Mouse (Mus musculus): ENCODE data around the gene Samd5. TPM values are rescaled to one million over a fixed set of nuclear protein-coding genes. Genes with fewer than 3 reads are reported as not detected.

The Samd5 gene
- polyA plus RNA-seq, 1 experiment = 3.8 TPM

- no peak overlapping the region for H3K27ac ChIP-seq (ENCODE audit: insufficient read depth, low read length)
Measured at GRCm38 (mm10) chr10:9602389-9602788, 72.6 kb downstream of the Samd5 start.

GRCm38 (mm10) chr10:9596228-9596627 lies 78.8 kb downstream of the Samd5 start:
- DNase-seq = no peak
- TF ChIP-seq POLR2A (IDR thresholded peaks at IDR 0.05; ENCODE audit: borderline replicate concordance, insufficient read depth, low read length) (no peak), CTCF (IDR thresholded peaks at IDR 0.05; ENCODE audit: borderline replicate concordance, insufficient read depth, low read depth, low read length) (no peak)

More at GRCm38 (mm10) chr10:9602389-9602788, 72.6 kb downstream of the Samd5 start:
- H3K27me3 ChIP-seq (ENCODE audit: control insufficient read depth, insufficient read depth, low read length) = no peaks in the 10 kb centered on the region; the same call in 1 of the 2 replicates
- DNase-seq = no peak
- 30% methylated on average over 4 of the region's 4 CpGs for WGBS
- no peak overlapping the region for H3K4me3 ChIP-seq (replicated peaks; ENCODE audit: insufficient read depth, low read depth, low read length)
- H3K4me1 ChIP-seq (ENCODE audit: control insufficient read depth, insufficient read depth, low read length) = no peaks in the 10 kb centered on the region
- TF ChIP-seq CTCF (IDR thresholded peaks at IDR 0.05; ENCODE audit: borderline replicate concordance, insufficient read depth, low read depth, low read length) (no peak), POLR2A (IDR thresholded peaks at IDR 0.05; ENCODE audit: borderline replicate concordance, insufficient read depth, low read length) (no peak)

GRCm38 (mm10) chr10:9594666-9595065 lies 80.3 kb downstream of the Samd5 start:
- Histone ChIP-seq H3K4me1 (ENCODE audit: control insufficient read depth, insufficient read depth, low read length) (no peaks in the 10 kb centered on the region), H3K27me3 (ENCODE audit: control insufficient read depth, insufficient read depth, low read length) (no peaks in the 10 kb centered on the region), H3K27ac (ENCODE audit: insufficient read depth, low read length) (no peak overlapping the region), H3K4me3 (replicated peaks; ENCODE audit: insufficient read depth, low read depth, low read length) (no peak overlapping the region)
- no peak for DNase-seq
- WGBS = 90% methylated on average over 4 of the region's 4 CpGs
- TF ChIP-seq POLR2A (IDR thresholded peaks at IDR 0.05; ENCODE audit: borderline replicate concordance, insufficient read depth, low read length) (no peak), CTCF (IDR thresholded peaks at IDR 0.05; ENCODE audit: borderline replicate concordance, insufficient read depth, low read depth, low read length) (no peak)

More at GRCm38 (mm10) chr10:9596228-9596627, 78.8 kb downstream of the Samd5 start:
- WGBS = 94% methylated on average over 5 of the region's 5 CpGs
- no peak overlapping the region for H3K27ac ChIP-seq (ENCODE audit: insufficient read depth, low read length)
- H3K27me3 ChIP-seq (ENCODE audit: control insufficient read depth, insufficient read depth, low read length) = no peaks in the 10 kb centered on the region
- no peak overlapping the region for H3K4me3 ChIP-seq (replicated peaks; ENCODE audit: insufficient read depth, low read depth, low read length)
- H3K4me1 ChIP-seq (ENCODE audit: control insufficient read depth, insufficient read depth, low read length) = no peaks in the 10 kb centered on the region

- 59% methylated on average over 2 of the region's 2 CpGs for WGBS
- TF ChIP-seq POLR2A (IDR thresholded peaks at IDR 0.05; ENCODE audit: borderline replicate concordance, insufficient read depth, low read length) (no peak), CTCF (IDR thresholded peaks at IDR 0.05; ENCODE audit: borderline replicate concordance, insufficient read depth, low read depth, low read length) (no peak)
- Histone ChIP-seq H3K4me3 (replicated peaks; ENCODE audit: insufficient read depth, low read depth, low read length) (no peak overlapping the region), H3K27ac (ENCODE audit: insufficient read depth, low read length) (no peak overlapping the region), H3K4me1 (ENCODE audit: control insufficient read depth, insufficient read depth, low read length) (no peaks in the 10 kb centered on the region), H3K27me3 (ENCODE audit: control insufficient read depth, insufficient read depth, low read length) (no peaks in the 10 kb centered on the region)
- no peak for DNase-seq
Measured at GRCm38 (mm10) chr10:9590606-9591005, 84.4 kb downstream of the Samd5 start.

- no peaks in the 10 kb centered on the region for H3K27me3 ChIP-seq (ENCODE audit: control insufficient read depth, insufficient read depth, low read length)
- DNase-seq = no peak
- H3K4me3 ChIP-seq (replicated peaks; ENCODE audit: insufficient read depth, low read depth, low read length) = no peak overlapping the region
- H3K4me1 ChIP-seq (ENCODE audit: control insufficient read depth, insufficient read depth, low read length) = no peaks in the 10 kb centered on the region
- TF ChIP-seq CTCF (IDR thresholded peaks at IDR 0.05; ENCODE audit: borderline replicate concordance, insufficient read depth, low read depth, low read length) (no peak), POLR2A (IDR thresholded peaks at IDR 0.05; ENCODE audit: borderline replicate concordance, insufficient read depth, low read length) (no peak)
- no peak overlapping the region for H3K27ac ChIP-seq (ENCODE audit: insufficient read depth, low read length)
- 68% methylated on average over 5 of the region's 5 CpGs for WGBS
Measured at GRCm38 (mm10) chr10:9586328-9586727, 88.7 kb downstream of the Samd5 start.

- WGBS = 90% methylated on average over 5 of the region's 5 CpGs
- Histone ChIP-seq H3K4me3 (replicated peaks; ENCODE audit: insufficient read depth, low read depth, low read length) (no peak overlapping the region), H3K4me1 (ENCODE audit: control insufficient read depth, insufficient read depth, low read length) (no peaks in the 10 kb centered on the region), H3K27ac (ENCODE audit: insufficient read depth, low read length) (no peak overlapping the region), H3K27me3 (ENCODE audit: control insufficient read depth, insufficient read depth, low read length) (no peaks in the 10 kb centered on the region)
- no peak for DNase-seq
- TF ChIP-seq CTCF (IDR thresholded peaks at IDR 0.05; ENCODE audit: borderline replicate concordance, insufficient read depth, low read depth, low read length) (no peak), POLR2A (IDR thresholded peaks at IDR 0.05; ENCODE audit: borderline replicate concordance, insufficient read depth, low read length) (no peak)
Measured at GRCm38 (mm10) chr10:9579374-9579773, 95.6 kb downstream of the Samd5 start.

GRCm38 (mm10) chr10:9575605-9576004 lies 99.4 kb downstream of the Samd5 start:
- peak; percentile 28 to 34 for DNase-seq
- Histone ChIP-seq H3K4me3 (replicated peaks; ENCODE audit: insufficient read depth, low read depth, low read length) (no peak overlapping the region), H3K4me1 (ENCODE audit: control insufficient read depth, insufficient read depth, low read length) (no peaks in the 10 kb centered on the region), H3K27ac (ENCODE audit: insufficient read depth, low read length) (no peak overlapping the region), H3K27me3 (ENCODE audit: control insufficient read depth, insufficient read depth, low read length) (no peaks in the 10 kb centered on the region)
- no peak for TF ChIP-seq POLR2A (IDR thresholded peaks at IDR 0.05; ENCODE audit: borderline replicate concordance, insufficient read depth, low read length)
- TF ChIP-seq CTCF (IDR thresholded peaks at IDR 0.05; ENCODE audit: borderline replicate concordance, insufficient read depth, low read depth, low read length) = peak; percentile 58; the same call in 1 of the 2 replicates
- WGBS = 30% methylated on average over 4 of the region's 4 CpGs

- Histone ChIP-seq H3K4me3 (replicated peaks; ENCODE audit: insufficient read depth, low read depth, low read length) (no peak overlapping the region), H3K27ac (ENCODE audit: insufficient read depth, low read length) (no peak overlapping the region), H3K27me3 (ENCODE audit: control insufficient read depth, insufficient read depth, low read length) (no peaks in the 10 kb centered on the region), H3K4me1 (ENCODE audit: control insufficient read depth, insufficient read depth, low read length) (no peaks in the 10 kb centered on the region)
- DNase-seq = no peak
- no peak for TF ChIP-seq POLR2A (IDR thresholded peaks at IDR 0.05; ENCODE audit: borderline replicate concordance, insufficient read depth, low read length)
- no peak for TF ChIP-seq CTCF (IDR thresholded peaks at IDR 0.05; ENCODE audit: borderline replicate concordance, insufficient read depth, low read depth, low read length)
- 94% methylated on average over 4 of the region's 4 CpGs for WGBS
Measured at GRCm38 (mm10) chr10:9574135-9574534, 100.9 kb downstream of the Samd5 start.

Other genes starting within 250 kb of the Samd5 start
- 30.9 and 32.7 TPM in 2 replicates for gene Stxbp5, start 225.9 kb upstream of the Samd5 start, polyA plus RNA-seq (2012; rRNA removed)